Mouse (Mus musculus) liver, postnatal 0 days (tissue): Measurements from ENCODE around the gene Uvssa.

ENCODE experiments used
- CTCF ChIP-seq: sonication (generic); IDR thresholded peaks from 2 replicates; pipeline ENCODE4 v1.5.1; 2016; ENCODE audit warnings: antibody characterized with exemption, low read depth
- EP300 ChIP-seq: IDR thresholded peaks from 2 replicates; pipeline ENCODE4 v1.6.1; 2016; ENCODE audit warnings: antibody characterized with exemption, low read depth, mild to moderate bottlenecking

DNA sequence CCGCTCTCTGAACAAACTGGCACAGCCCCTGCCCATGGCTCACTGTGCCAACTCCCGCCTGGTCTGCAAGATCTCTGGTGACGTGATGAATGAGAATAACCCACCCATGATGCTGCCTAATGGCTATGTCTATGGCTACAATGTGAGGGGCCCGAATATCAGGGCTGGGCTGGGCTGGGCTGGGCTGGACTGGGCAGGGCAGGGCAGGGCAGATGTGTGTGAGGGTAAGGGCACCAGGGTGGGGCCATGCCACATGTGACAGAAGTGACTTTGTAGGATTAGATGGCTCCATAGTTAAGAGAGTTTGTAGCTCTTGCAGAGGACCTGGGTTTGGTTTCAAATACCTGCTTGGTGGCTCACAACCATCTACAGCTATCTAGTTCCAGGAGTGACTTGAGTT is 6.7 kb upstream of the Uvssa start:
- TF ChIP-seq CTCF (no peak), EP300 (no peak)
